Mouse (Mus musculus) E14TG2a.4 (cell line): ENCODE results near the gene Arhgap10.

Source experiments
- H3K27me3 ChIP-seq: 2 replicates; pipeline ENCODE4 v1.6.1; 2014; ENCODE audit warnings: low read length, control low read depth; ENCODE audit not compliant: insufficient read depth
- H3K36me3 ChIP-seq: 2 replicates; pipeline ENCODE4 v1.6.1; 2014; ENCODE audit warnings: low read length, control low read depth; ENCODE audit not compliant: insufficient read depth
- H3K4me1 ChIP-seq: replicated peaks from 2 replicates; pipeline ENCODE4 v1.6.1; 2014; ENCODE audit warnings: low read depth, low read length, control low read depth
- H3K4me3 ChIP-seq: replicated peaks from 2 replicates; pipeline ENCODE4 v1.5.1; 2014; ENCODE audit warnings: mild to moderate bottlenecking, low read length
- H3K9me3 ChIP-seq: 2 replicates; pipeline ENCODE4 v1.6.1; 2014; ENCODE audit warnings: low read length, control low read depth
- CTCF ChIP-seq: conservative IDR thresholded peaks from 2 replicates; pipeline ENCODE4 v1.5.1; 2014; ENCODE audit warnings: low read length
- NANOG ChIP-seq: IDR thresholded peaks from 2 replicates; pipeline ENCODE4 v1.6.1; 2014; ENCODE audit warnings: borderline replicate concordance, low read length, mixed read lengths
- POU5F1 ChIP-seq: IDR thresholded peaks from 2 replicates; pipeline ENCODE4 v1.6.1; 2014; ENCODE audit warnings: low read length, borderline replicate concordance

The Arhgap10 gene

DNA sequence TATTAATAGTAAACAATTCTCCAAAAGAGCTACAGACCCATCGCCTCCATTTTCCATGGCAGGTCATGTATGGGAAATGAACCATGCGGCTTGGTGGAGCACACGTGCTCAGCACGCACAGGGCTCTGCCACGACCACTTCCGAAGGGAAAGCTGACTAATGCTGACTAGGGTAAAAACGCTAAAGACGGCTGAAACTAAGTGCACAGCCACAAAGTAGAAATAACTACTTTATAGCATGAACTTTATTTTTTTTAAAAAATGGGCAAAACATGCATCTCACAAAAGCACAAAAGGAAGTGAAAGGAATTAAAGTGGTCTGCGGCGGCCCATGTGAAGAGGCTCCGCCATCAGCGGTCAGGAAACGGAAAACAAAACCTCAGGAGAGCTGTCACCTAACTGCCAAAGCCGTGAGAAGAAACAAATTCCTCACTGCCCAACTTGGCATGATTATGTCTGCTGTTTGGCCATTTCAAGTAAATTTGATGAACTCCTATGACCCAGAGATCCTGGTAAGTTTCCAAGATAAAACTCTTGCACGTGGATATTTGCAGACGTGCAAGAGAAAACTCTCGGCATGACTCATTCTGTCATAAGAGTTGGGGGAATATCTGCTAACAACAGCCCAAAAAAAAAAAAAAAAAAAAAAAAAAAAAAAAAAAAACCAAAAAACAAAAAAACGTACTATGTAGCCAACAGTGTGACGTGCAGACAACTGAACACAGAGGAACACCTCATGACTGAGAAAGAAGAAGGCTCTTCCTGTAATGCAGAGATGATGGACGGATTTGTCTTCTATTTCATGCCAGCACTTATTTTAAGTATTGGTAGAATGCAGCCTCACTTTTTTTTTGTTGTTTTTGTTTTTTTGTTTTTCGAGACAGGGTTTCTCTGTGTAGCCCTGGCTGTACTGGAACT, 66.0 kb downstream of the Arhgap10 start:
- H3K9me3 ChIP-seq, result peaks cover 83% of the 10 kb centered on the region
- H3K36me3 ChIP-seq, result peaks cover 25% of the 10 kb centered on the region
- H3K4me1 ChIP-seq, result no peaks in the 10 kb centered on the region
- TF ChIP-seq NANOG (no peak), POU5F1 (no peak), CTCF (no peak)
- H3K27me3 ChIP-seq, result no peaks in the 10 kb centered on the region
- no peak overlapping the region for H3K4me3 ChIP-seq

DNA sequence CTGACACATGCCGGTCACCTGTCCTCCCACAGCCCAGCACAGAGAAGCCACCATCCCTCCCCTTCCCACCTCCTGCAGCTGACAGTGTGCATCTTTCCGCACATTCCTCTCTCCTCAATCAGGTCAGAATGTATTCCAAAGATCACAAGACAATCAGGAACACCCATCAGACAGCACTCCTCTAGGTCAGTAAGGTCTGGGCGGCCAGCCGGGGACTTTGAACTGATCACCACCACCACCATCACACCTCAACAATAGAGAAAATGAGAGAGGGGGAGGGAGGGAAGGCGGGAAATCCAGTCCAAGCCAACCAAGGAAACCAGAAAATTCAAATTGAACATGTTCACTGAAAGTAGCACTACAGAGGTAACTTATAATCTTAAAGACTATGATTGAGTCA, 66.7 kb downstream of the Arhgap10 start:
- peaks cover 89% of the 10 kb centered on the region for H3K9me3 ChIP-seq
- H3K36me3 ChIP-seq, result peaks cover 25% of the 10 kb centered on the region
- TF ChIP-seq CTCF, result no peak
- no peak for TF ChIP-seq POU5F1
- TF ChIP-seq NANOG, result no peak
- no peaks in the 10 kb centered on the region for H3K4me1 ChIP-seq
- no peaks in the 10 kb centered on the region for H3K27me3 ChIP-seq
- peak overlapping the region; percentile 17; the same call in 1 of the 2 replicates for H3K4me3 ChIP-seq

DNA sequence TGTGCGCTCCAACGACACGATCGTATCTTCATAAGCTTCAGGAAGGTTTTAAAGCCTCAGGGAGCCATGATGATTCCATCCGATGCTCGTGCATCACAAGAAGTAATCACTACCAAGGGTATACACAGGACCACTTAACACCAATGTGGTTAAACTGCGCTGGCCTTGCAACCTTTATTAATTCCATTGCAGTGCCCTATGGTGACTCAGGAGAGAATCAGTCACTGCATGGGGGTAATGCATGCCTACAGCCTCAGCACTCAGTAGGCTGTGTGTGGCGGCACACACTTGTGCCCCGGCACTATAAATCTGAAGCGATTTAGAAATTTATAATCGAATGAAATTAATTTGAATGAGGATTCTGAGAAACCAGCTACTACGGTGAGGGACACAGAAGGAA, 71.5 kb downstream of the Arhgap10 start:
- Histone ChIP-seq H3K9me3 (peaks cover 73% of the 10 kb centered on the region), H3K4me3 (no peak overlapping the region), H3K4me1 (no peaks in the 10 kb centered on the region), H3K27me3 (no peaks in the 10 kb centered on the region), H3K36me3 (peaks cover 22% of the 10 kb centered on the region)
- TF ChIP-seq POU5F1, result no peak
- TF ChIP-seq CTCF, result no peak
- TF ChIP-seq NANOG, result no peak

DNA sequence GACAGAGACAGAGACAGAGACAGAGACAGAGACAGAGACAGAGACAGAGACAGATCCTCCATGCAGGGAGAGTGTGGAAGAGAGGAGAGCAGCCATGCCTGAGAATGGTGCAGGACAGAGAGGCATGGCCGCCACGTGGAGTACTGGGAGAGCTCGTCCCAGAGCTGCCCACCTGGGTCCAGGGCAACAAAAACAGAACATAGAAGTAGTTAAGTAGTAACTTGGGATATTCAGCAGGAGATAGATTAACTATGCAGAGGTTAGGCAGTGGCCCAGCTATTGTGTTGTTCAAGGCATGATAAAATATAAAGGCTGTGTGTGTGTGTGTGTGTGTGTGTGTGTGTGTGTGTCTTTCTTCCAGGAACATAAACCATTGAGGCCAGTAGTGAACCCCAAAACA, 72.1 kb downstream of the Arhgap10 start:
- H3K27me3 ChIP-seq, result no peaks in the 10 kb centered on the region
- TF ChIP-seq NANOG (no peak), POU5F1 (no peak), CTCF (no peak)

DNA sequence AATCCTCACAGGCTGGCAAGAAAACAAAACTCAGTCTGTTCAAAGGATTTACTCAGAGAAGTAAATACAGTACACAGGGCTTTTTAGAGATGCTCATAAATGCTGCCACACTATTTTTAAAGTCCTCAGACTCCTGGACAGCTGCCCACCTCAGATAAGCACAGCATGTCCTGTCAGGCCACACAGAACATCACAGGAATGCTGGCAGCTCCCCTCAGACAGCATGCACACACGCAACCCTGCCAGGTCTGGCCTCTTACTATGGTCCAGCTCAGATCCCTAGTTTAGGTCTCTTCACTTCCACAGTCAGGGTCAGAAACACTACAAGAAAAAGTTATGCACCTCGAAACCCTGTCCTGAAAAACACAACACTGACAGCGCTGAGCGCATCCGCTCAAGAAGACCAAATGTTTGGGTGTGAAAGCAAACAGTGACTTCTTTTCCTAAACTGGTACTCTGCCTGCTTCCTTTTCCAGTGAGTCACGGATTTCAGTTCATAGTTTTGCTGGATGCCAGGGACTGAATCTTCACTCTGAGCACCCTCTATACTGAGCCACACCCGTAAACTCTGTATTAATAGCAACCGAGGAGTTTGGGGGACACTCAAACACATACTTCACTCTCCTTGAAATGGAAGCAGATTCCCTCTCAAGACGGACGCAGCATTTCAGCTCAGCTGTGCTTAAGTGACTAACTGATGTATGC, 73.4 kb downstream of the Arhgap10 start:
- Histone ChIP-seq H3K4me1 (no peaks in the 10 kb centered on the region), H3K4me3 (no peak overlapping the region), H3K9me3 (peaks cover 53% of the 10 kb centered on the region), H3K27me3 (no peaks in the 10 kb centered on the region), H3K36me3 (peaks cover 5% of the 10 kb centered on the region; the same call in 1 of the 2 replicates)
- no peak for TF ChIP-seq NANOG
- TF ChIP-seq CTCF, result no peak
- TF ChIP-seq POU5F1, result no peak

More for the DNA sequence above, 72.1 kb downstream of the Arhgap10 start:
- H3K4me3 ChIP-seq, result no peak overlapping the region
- peaks cover 16% of the 10 kb centered on the region for H3K36me3 ChIP-seq
- H3K4me1 ChIP-seq, result no peaks in the 10 kb centered on the region
- peaks cover 66% of the 10 kb centered on the region for H3K9me3 ChIP-seq

DNA sequence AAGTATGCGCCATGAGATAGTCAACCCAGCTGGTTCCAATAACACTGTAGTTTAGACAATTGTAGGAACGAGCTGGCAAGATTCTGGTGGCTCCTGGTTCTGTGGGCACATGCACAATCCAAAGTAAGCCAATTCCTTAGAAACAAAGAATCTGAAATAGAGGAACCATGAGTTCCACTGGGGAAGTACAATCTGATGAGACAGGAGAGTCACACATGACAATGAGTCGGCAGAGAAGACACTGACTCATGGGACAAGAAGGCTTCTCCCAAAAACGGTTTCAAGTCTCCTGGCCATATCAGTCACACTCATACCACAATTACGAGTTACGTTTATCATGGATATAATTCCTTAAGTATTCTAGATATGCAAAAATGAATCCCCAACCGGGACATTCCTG, 75.3 kb downstream of the Arhgap10 start:
- H3K4me3 ChIP-seq, result no peak overlapping the region
- H3K36me3 ChIP-seq, result peaks cover 1% of the 10 kb centered on the region; the same call in 1 of the 2 replicates
- no peaks in the 10 kb centered on the region for H3K4me1 ChIP-seq
- H3K9me3 ChIP-seq, result peaks cover 39% of the 10 kb centered on the region
- no peak for TF ChIP-seq NANOG
- H3K27me3 ChIP-seq, result no peaks in the 10 kb centered on the region

DNA sequence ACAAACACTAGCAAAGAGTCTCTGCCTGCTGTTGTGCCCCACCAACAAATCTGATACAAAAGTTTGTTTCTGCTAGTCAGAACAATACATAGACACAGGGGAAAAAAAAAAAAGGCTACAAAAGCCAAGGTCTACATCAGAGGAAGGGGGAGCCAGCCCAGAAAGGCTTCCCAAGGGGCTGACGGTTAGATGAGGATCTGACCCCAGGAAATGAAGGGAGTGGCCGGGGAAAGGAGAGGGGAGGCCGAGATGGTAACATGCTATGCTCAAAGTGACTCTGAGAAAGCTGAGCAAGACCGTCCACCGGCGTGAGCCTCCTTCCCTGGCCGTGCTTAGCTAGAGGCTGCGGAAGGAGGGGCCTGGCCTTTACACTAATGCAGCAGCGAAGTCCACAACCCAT, 76.8 kb downstream of the Arhgap10 start:
- Histone ChIP-seq H3K36me3 (no peaks in the 10 kb centered on the region), H3K4me3 (no peak overlapping the region), H3K9me3 (peaks cover 23% of the 10 kb centered on the region), H3K27me3 (no peaks in the 10 kb centered on the region), H3K4me1 (no peaks in the 10 kb centered on the region)
- TF ChIP-seq CTCF (no peak), POU5F1 (no peak), NANOG (no peak)

DNA sequence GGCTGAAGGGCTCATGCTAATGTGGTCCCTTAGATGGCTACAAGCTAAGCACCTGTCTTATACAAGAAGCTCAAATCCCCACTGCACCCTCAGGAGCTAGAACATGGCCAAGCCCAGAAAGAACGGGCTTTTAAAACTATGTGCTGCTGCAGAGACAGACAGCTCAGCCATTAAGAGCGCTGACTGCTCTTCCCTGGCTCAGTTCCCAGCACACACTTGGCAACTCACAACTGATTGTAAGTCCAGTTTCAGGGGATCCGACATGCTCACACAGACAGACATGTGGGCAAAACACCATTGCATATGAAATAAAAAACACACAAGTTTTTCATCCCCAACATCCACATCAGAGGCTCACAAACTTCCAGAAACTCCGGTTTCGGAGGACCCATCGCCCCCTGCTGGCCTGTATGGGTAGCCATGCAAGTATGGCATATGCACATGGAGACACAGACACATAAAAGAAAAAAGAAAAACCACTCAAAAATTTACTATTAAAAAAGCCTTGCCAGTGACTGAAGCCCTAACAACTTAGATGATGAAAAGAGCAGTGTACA, 77.4 kb downstream of the Arhgap10 start:
- Histone ChIP-seq H3K4me1 (no peaks in the 10 kb centered on the region), H3K36me3 (no peaks in the 10 kb centered on the region), H3K4me3 (no peak overlapping the region), H3K27me3 (no peaks in the 10 kb centered on the region), H3K9me3 (peaks cover 18% of the 10 kb centered on the region)
- TF ChIP-seq CTCF, result peak; percentile 51
- no peak for TF ChIP-seq NANOG
